Mouse (Mus musculus): ENCODE results near the gene Plekhg1. TPM values are rescaled to one million over a fixed set of nuclear protein-coding genes. Genes with fewer than 3 reads are reported as not detected.

The Plekhg1 gene
- total and polyA plus RNA-seq, 2 experiments from 2014 or later, result 6.8 to 14.8 TPM

DNA sequence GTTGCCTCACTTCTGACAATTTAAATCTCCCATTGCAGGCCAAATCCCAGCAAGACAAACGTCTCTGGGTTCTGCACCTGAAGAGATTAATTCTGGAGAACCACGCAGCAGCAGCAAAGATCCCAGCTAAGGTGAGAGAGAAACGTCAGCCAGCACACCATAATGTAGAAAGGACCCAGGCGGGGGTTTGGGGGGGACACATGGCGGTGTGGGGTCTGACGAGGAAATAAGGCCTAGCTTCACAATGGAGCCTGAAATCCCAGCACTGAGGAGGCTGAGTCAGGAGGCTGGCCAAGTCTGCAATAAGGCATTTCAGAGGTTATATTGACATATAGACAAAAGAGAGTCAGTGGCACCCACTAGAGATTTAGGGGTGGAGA, 200.4 kb downstream of the Plekhg1 start:
- no peaks in the 10 kb centered on the region for H3K9me3 ChIP-seq (ENCODE audit: low read length)
- no peaks in the 10 kb centered on the region for H3K27me3 ChIP-seq (ENCODE audit: insufficient read depth, low read length)
- H3K4me3 ChIP-seq (ENCODE audit: low read length), result no peak overlapping the region
- no peak for ATAC-seq
- H3K9ac ChIP-seq (replicated peaks; ENCODE audit: low read length), result no peak overlapping the region
- no peak for DNase-seq (ENCODE audit: low spot score)
- WGBS, result 84% methylated on average over 6 of the region's 6 CpGs
- no peaks in the 10 kb centered on the region for H3K4me1 ChIP-seq (ENCODE audit: insufficient read depth, low read length)
- H3K27ac ChIP-seq, result no peak overlapping the region
- no peak for TF ChIP-seq CTCF (IDR thresholded peaks at IDR 0.05; ENCODE audit: low read depth)
- no peaks in the 10 kb centered on the region; the same call in 1 of the 2 replicates for H3K36me3 ChIP-seq (ENCODE audit: insufficient read depth, low read length)
- no peak overlapping the region for H3K4me2 ChIP-seq (ENCODE audit: low read depth, low read length)

DNA sequence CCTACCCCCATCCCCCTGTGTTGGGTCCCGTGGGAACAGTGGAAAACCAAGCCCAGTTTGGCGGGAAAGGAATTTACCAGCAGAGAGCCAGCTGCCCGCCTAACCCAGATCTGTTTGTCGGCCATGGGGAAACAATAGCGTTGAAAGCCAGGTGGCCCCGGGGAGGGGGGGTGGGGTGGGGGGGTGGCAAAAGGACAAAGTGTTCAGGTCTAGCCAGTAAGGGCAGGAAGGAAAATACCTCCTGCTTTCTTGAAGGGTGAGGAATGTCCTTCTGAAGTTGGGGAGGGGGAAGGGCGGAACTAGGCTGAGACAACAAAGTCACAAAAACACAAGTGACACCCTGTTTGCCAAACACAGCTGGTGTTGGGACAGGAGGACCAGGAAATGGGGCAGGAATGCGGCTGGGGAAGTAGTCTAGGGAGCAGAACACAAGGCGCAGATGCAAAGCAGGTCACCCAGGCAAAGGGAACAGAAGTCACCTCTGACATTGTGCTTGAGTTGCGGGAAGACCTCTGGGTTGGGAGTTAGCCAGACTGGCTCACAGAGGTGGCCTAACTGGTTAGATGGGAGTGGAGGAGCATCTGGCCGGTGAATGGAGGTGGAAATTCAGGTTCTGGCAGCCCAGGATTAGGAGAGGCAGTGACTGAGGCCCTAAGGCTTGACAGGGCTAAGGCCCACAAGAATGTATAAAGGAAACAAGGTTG, 201.0 kb downstream of the Plekhg1 start:
- Histone ChIP-seq H3K4me3 (ENCODE audit: low read length) (no peak overlapping the region), H3K9me3 (ENCODE audit: low read length) (no peaks in the 10 kb centered on the region), H3K27ac (no peak overlapping the region), H3K36me3 (ENCODE audit: insufficient read depth, low read length) (no peaks in the 10 kb centered on the region; the same call in 1 of the 2 replicates), H3K9ac (replicated peaks; ENCODE audit: low read length) (no peak overlapping the region), H3K4me2 (ENCODE audit: low read depth, low read length) (no peak overlapping the region), H3K27me3 (ENCODE audit: insufficient read depth, low read length) (no peaks in the 10 kb centered on the region), H3K4me1 (ENCODE audit: insufficient read depth, low read length) (no peaks in the 10 kb centered on the region)
- DNase-seq (ENCODE audit: low spot score) (no peak), ATAC-seq (peak; percentile 31; the same call in 1 of the 2 replicates)
- 40% methylated on average over 11 of the region's 11 CpGs for WGBS
- no peak for TF ChIP-seq CTCF (IDR thresholded peaks at IDR 0.05; ENCODE audit: low read depth)

DNA sequence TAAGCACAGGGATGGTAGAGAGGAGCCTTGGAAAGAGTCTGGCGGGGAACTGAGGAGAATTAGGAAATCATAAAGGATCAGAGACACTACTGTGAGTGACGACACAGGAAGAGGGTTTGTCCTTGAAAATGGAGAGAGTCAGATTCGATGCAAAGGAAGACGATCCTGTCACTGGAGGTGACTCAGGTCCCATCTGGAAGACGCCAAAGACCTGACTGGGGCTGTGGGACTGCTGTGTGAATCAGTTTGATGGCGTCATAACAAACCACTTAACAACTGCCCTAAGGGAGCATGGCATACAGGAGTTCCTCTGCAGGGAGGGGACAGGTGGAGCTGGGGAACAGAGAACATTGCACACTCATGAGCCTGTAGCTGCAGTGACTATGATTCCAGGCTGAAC, 202.1 kb downstream of the Plekhg1 start:
- Histone ChIP-seq H3K4me2 (ENCODE audit: low read depth, low read length) (no peak overlapping the region), H3K27ac (no peak overlapping the region), H3K4me1 (ENCODE audit: insufficient read depth, low read length) (no peaks in the 10 kb centered on the region), H3K27me3 (ENCODE audit: insufficient read depth, low read length) (no peaks in the 10 kb centered on the region), H3K9ac (replicated peaks; ENCODE audit: low read length) (no peak overlapping the region), H3K9me3 (ENCODE audit: low read length) (no peaks in the 10 kb centered on the region), H3K4me3 (ENCODE audit: low read length) (no peak overlapping the region), H3K36me3 (ENCODE audit: insufficient read depth, low read length) (no peaks in the 10 kb centered on the region; the same call in 1 of the 2 replicates)
- ATAC-seq (no peak), DNase-seq (ENCODE audit: low spot score) (no peak)
- 80% methylated on average over 6 of the region's 6 CpGs for WGBS
- no peak for TF ChIP-seq CTCF (IDR thresholded peaks at IDR 0.05; ENCODE audit: low read depth)

DNA sequence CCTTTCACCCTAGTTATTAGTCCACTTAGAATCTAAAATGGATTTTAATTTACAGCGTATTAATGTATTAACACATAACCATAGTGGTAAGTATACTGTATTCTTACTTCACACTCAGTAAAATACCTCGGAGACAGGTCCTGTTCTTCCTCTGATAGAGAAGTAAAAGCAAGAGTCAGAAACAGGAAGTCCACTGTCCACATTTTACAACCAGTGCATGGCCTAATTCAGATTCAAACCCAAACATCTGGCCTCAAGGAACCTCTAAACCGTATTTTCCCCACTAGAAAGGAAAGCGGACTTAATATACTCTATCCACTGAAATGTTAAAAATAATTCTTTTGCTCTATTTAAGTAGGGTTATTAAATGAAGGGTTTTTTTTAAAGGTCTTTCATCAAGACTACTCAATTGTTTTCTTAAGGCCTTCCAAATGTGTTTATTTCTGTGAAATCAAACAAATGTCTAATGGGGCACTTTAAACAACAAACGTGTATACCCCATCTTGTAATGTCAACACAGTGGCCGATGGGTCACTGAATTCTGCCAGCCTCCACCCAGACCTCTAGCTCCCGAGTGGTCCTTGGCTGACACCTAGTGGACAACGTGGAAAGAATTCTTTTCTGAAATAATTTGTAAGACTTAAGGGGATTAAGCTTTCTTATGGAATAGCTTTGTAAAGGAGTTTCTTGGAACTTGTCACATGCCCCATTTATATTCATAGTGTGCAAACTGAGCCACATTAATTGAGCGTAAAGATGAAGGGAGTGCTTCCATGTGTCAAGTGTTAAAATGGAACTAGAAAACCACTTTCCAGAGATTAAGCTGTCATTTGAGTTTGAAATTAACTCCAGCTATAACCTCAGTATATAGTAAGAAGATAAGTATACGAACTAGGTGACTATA, 203.6 kb downstream of the Plekhg1 start:
- DNase-seq (ENCODE audit: low spot score) (peak; percentile 91), ATAC-seq (peak; percentile 72; the same call in 1 of the 2 replicates)
- 34% methylated on average over 10 of the region's 10 CpGs for WGBS
- H3K9me3 ChIP-seq (ENCODE audit: low read length), result no peaks in the 10 kb centered on the region
- H3K27ac ChIP-seq, result no peak overlapping the region
- peak; percentile 92 for TF ChIP-seq CTCF (IDR thresholded peaks at IDR 0.05; ENCODE audit: low read depth)
- H3K36me3 ChIP-seq (ENCODE audit: insufficient read depth, low read length), result no peaks in the 10 kb centered on the region; the same call in 1 of the 2 replicates
- no peak overlapping the region for H3K4me2 ChIP-seq (ENCODE audit: low read depth, low read length)
- no peaks in the 10 kb centered on the region for H3K27me3 ChIP-seq (ENCODE audit: insufficient read depth, low read length)
- H3K4me1 ChIP-seq (ENCODE audit: insufficient read depth, low read length), result no peaks in the 10 kb centered on the region
- H3K4me3 ChIP-seq (ENCODE audit: low read length), result no peak overlapping the region
- no peak overlapping the region for H3K9ac ChIP-seq (replicated peaks; ENCODE audit: low read length)

DNA sequence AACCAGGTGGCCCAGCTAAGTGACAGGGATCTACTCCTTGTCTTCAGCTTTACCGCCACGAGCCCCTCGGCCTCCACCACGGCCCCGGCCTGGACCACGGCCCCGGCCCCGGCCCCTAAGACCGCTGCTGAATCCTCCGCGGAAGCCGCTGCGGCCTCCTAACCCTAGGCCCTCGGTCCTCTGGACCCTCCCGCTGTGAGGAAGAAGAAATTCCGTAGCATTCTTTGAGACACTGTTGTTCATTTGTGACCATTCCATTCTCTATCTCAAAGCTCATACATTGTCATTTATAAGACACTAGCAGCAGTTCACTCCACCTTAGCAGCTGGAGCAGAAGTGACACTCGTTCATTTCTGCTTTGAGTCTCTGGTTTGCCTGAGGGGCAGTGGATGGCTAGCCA, 206.7 kb downstream of the Plekhg1 start:
- Histone ChIP-seq H3K9ac (replicated peaks; ENCODE audit: low read length) (no peak overlapping the region), H3K4me2 (ENCODE audit: low read depth, low read length) (no peak overlapping the region), H3K27ac (no peak overlapping the region), H3K36me3 (ENCODE audit: insufficient read depth, low read length) (no peaks in the 10 kb centered on the region), H3K9me3 (ENCODE audit: low read length) (no peaks in the 10 kb centered on the region), H3K4me3 (ENCODE audit: low read length) (no peak overlapping the region), H3K4me1 (ENCODE audit: insufficient read depth, low read length) (no peaks in the 10 kb centered on the region), H3K27me3 (ENCODE audit: insufficient read depth, low read length) (no peaks in the 10 kb centered on the region)
- no peak for ATAC-seq
- WGBS, result 88% methylated on average over 17 of the region's 17 CpGs
- no peak for TF ChIP-seq CTCF (IDR thresholded peaks at IDR 0.05; ENCODE audit: low read depth)
- DNase-seq (ENCODE audit: low spot score), result no peak

DNA sequence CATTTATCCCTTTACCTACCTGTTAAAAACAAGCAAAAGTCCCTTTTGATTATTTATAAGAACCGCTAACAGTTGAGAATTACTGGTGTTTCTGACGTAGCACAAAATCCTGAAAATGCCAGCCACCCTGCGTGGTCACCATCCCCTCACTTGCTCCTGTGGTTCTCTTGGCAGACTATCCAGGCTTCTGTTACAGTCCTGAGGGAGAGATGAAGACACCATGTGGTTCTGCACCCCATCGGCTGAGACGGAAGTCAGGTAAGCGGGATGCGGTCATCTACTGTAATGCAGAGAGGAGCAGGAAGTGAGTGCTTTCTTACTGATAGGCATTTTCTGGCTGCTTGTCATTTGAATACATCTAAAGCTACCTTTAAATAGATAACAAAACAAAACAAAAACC, 207.2 kb downstream of the Plekhg1 start:
- 92% methylated on average over 7 of the region's 7 CpGs for WGBS
- ATAC-seq (no peak), DNase-seq (ENCODE audit: low spot score) (no peak)
- H3K36me3 ChIP-seq (ENCODE audit: insufficient read depth, low read length), result no peaks in the 10 kb centered on the region
- no peak overlapping the region for H3K4me3 ChIP-seq (ENCODE audit: low read length)
- H3K9ac ChIP-seq (replicated peaks; ENCODE audit: low read length), result no peak overlapping the region
- no peak overlapping the region for H3K4me2 ChIP-seq (ENCODE audit: low read depth, low read length)
- H3K27me3 ChIP-seq (ENCODE audit: insufficient read depth, low read length), result no peaks in the 10 kb centered on the region
- no peak overlapping the region for H3K27ac ChIP-seq
- no peaks in the 10 kb centered on the region for H3K9me3 ChIP-seq (ENCODE audit: low read length)
- H3K4me1 ChIP-seq (ENCODE audit: insufficient read depth, low read length), result no peaks in the 10 kb centered on the region
- no peak for TF ChIP-seq CTCF (IDR thresholded peaks at IDR 0.05; ENCODE audit: low read depth)

All from hindbrain, postnatal 0 days (tissue).